In the genomic region with DNA sequence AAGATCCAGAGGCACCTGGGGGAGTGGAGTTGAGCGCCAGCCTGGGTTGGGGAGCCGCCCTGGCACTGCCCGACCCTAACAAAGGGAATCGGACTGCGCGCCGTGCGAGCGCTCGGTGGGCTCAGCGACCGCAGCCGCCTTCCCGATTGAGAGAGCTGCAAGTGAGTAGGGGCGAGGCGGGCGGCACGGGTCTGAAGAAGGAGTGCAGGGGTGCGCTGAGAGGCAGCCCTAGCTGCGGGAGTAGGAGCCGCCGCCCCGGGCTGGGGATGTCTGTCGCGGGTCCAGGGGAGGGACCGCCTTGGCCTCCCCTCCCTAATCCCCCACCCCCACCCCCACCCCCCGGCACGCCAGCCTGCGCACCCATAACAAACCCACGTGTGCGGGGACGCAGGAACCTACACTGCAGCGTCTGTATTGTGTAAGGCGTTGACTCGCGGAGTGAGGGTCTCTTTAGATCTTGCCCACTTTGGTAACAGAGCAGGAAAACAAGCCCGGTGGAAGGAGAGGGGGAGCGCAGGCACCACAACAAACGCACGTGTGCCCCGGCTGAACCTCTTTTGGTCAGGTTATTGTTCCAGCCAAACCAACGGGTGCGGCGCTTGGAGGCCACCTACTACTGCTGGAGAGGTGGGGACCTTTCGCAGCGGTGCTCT, we compare ENCODE assay signal across 8 mouse cellular contexts. TPM values are rescaled to one million over a fixed set of nuclear protein-coding genes. Genes with fewer than 3 reads are reported as not detected.
DNase-seq lines count a peak whose midpoint lies in the region; ATAC-seq and TF ChIP-seq lines count a peak whose summit lies in the region.

No protein-coding gene starts in this region.

- WGBS in embryonic facial prominence, embryonic 10.5 days: under 1% methylated on average over 46 of the region's 46 CpGs
- WGBS in heart, embryonic 12.5 days: under 1% methylated on average over 46 of the region's 46 CpGs

- peaks cover 3% of the 10 kb centered on the region for H3K79me3 ChIP-seq in C2C12 (ENCODE audit: low read depth)

- H3K79me2 ChIP-seq in C2C12 (ENCODE audit: control insufficient read depth, insufficient read depth): peaks cover 18% of the 10 kb centered on the region

- H3K27me3 ChIP-seq in C2C12 (ENCODE audit: control insufficient read depth, insufficient read depth, insufficient read length): no peaks in the 10 kb centered on the region
- peaks cover 8% of the 10 kb centered on the region; the same call in 1 of the 2 replicates for H3K27me3 ChIP-seq in embryonic facial prominence, embryonic 10.5 days (replicated peaks; ENCODE audit: low read depth, poor library complexity, severe bottlenecking)
- H3K27me3 ChIP-seq in heart, embryonic 12.5 days (replicated peaks): peaks cover 15% of the 10 kb centered on the region; the same call in 1 of the 2 replicates

- no peak for TF ChIP-seq CTCF in C2C12 (IDR thresholded peaks at IDR 0.05; ENCODE audit: control insufficient read depth, insufficient read depth, insufficient read length)

- H3K9ac ChIP-seq in heart, embryonic 12.5 days: peak overlapping the region; percentile 86

- peak overlapping the region; percentile 96 for H3K27ac ChIP-seq in embryonic facial prominence, embryonic 10.5 days (replicated peaks)
- peak overlapping the region; percentile 83 for H3K27ac ChIP-seq in heart, embryonic 12.5 days (ENCODE audit: poor library complexity, severe bottlenecking)

- H3K36me3 ChIP-seq in C2C12 (ENCODE audit: control insufficient read depth, insufficient read depth): no peaks in the 10 kb centered on the region
- no peaks in the 10 kb centered on the region for H3K36me3 ChIP-seq in embryonic facial prominence, embryonic 10.5 days (replicated peaks)
- no peaks in the 10 kb centered on the region for H3K36me3 ChIP-seq in heart, embryonic 12.5 days

- H3K4me2 ChIP-seq in heart, embryonic 12.5 days: peak overlapping the region; percentile 94

- H3K4me3 ChIP-seq in C2C12 (ENCODE audit: insufficient read depth, poor library complexity, severe bottlenecking): peak overlapping the region; percentile 50
- H3K4me3 ChIP-seq in embryonic facial prominence, embryonic 10.5 days: peak overlapping the region; percentile 85
- H3K4me3 ChIP-seq in heart, embryonic 12.5 days: peak overlapping the region; percentile 72

- H3K9me3 ChIP-seq in embryonic facial prominence, embryonic 10.5 days: no peaks in the 10 kb centered on the region
- no peaks in the 10 kb centered on the region for H3K9me3 ChIP-seq in heart, embryonic 12.5 days (replicated peaks)

- H3ac ChIP-seq in C2C12 (ENCODE audit: control insufficient read depth, insufficient read length, low read depth): peak overlapping the region; percentile 92

- peaks cover 52% of the 10 kb centered on the region for H3K4me1 ChIP-seq in embryonic facial prominence, embryonic 10.5 days
- peaks cover 28% of the 10 kb centered on the region for H3K4me1 ChIP-seq in heart, embryonic 12.5 days (replicated peaks)

- peak; percentile 62 for ATAC-seq in heart, embryonic 12.5 days (ENCODE audit: insufficient number of reproducible peaks, low FRiP score)

- peak; percentile 50 for DNase-seq in ES-CJ7 (ENCODE audit: low read depth, low spot score)
- peak; percentile 83 for DNase-seq in embryonic facial prominence, embryonic 10.5 days (ENCODE audit: low spot score)
- peak; percentile 33 to 64 for DNase-seq in kidney, postnatal 25 days
- DNase-seq in lung, postnatal 10 days: peak; percentile 70
- DNase-seq in right cerebral cortex, adult 2 months (ENCODE audit: low spot score in 2 of 2): peak; percentile 34 to 40
- DNase-seq in c-Kit-positive CD71-positive TER-119-positive erythroid progenitor cells, embryonic 14.5 days (ENCODE audit: low spot score): no peak

TF ChIP-seq in C2C12, 6 proteins besides CTCF, POLR2A, EP300 and RAD21:
- no peak for TF ChIP-seq CEBPB (IDR thresholded peaks at IDR 0.05; ENCODE audit: low read depth)
- no peak for TF ChIP-seq MYOG (IDR thresholded peaks at IDR 0.05; ENCODE audit: control insufficient read depth, extremely low read depth, insufficient read length)
- peak; percentile 56 for TF ChIP-seq MAX (IDR thresholded peaks at IDR 0.05)
- TF ChIP-seq FOSL1 (IDR thresholded peaks at IDR 0.05; ENCODE audit: insufficient read depth, low read length, poor library complexity, severe bottlenecking): no peak
- TF ChIP-seq MYOD1 (IDR thresholded peaks at IDR 0.05; ENCODE audit: control insufficient read depth, insufficient read length, low read depth): no peak
- no peak for TF ChIP-seq USF1 (IDR thresholded peaks at IDR 0.05; ENCODE audit: low read depth)

RNA-seq across cellular contexts. Expression of a gene that starts 0.7 kb away (rescaled TPM):
- 6.2 TPM for polyA plus RNA-seq in C2C12 (2012; fragmentation: generic; extraction: Trizol)
- polyA plus RNA-seq in embryonic facial prominence, embryonic 10.5 days (2016; fragmentation: Nextera tagmentation; extraction: Ambion mirVana): 27.3 and 28.9 TPM in 2 replicates
- 18.9 and 21.9 TPM in 2 replicates for polyA plus RNA-seq in heart, embryonic 12.5 days (2016; fragmentation: Nextera tagmentation; extraction: Ambion mirVana)
